Mouse (Mus musculus) heart, embryonic 13.5 days (tissue): Measurements from ENCODE around the gene Megf8. TPM values are rescaled to one million over a fixed set of nuclear protein-coding genes. Genes with fewer than 3 reads are reported as not detected.

Experiments used
- ATAC-seq: fragments of 200-750 bp; cut with Nextera tagmentation; 2 replicates; pipeline ENCODE4 v1.8.0; 2017; ENCODE audit warnings: moderate TSS enrichment; ENCODE audit not compliant: insufficient number of reproducible peaks, low FRiP score, low TSS enrichment; ENCODE audit errors: extremely low read depth
- H3K27ac ChIP-seq: fragments of 300-500 bp; sonication (generic); replicated peaks from 2 replicates; pipeline ENCODE4 v1.5.1; 2015; ENCODE audit warnings: moderate library complexity, mild to moderate bottlenecking, inconsistent platforms
- H3K27me3 ChIP-seq: fragments of 300-500 bp; sonication (generic); replicated peaks from 2 replicates; pipeline ENCODE4 v1.6.1; 2015; ENCODE audit warnings: mild to moderate bottlenecking, inconsistent platforms
- H3K36me3 ChIP-seq: fragments of 300-500 bp; sonication (generic); 2 replicates; pipeline ENCODE4 v1.6.1; 2015; ENCODE audit warnings: mild to moderate bottlenecking, inconsistent platforms
- H3K4me1 ChIP-seq: fragments of 300-500 bp; sonication (generic); 2 replicates; pipeline ENCODE4 v1.6.1; 2015; ENCODE audit warnings: inconsistent platforms
- H3K4me2 ChIP-seq: fragments of 300-500 bp; sonication (generic); 2 replicates; pipeline ENCODE4 v1.6.1; 2015; ENCODE audit warnings: inconsistent platforms, mild to moderate bottlenecking, moderate library complexity
- H3K4me3 ChIP-seq: fragments of 300-500 bp; sonication (generic); 2 replicates; pipeline ENCODE4 v1.5.1; 2015; ENCODE audit warnings: moderate library complexity, mild to moderate bottlenecking, inconsistent platforms
- H3K9ac ChIP-seq: fragments of 300-500 bp; sonication (generic); 2 replicates; pipeline ENCODE4 v1.6.1; 2015; ENCODE audit warnings: inconsistent platforms, mild to moderate bottlenecking, moderate library complexity
- H3K9me3 ChIP-seq: fragments of 300-500 bp; sonication (generic); 2 replicates; pipeline ENCODE4 v1.6.1; 2016; ENCODE audit warnings: inconsistent platforms
- WGBS: fragments of 180-500 bp; shearing (Covaris S2); methylation state at CpG from one replicate; pipeline ENCODE4 v1.1.7; 2015; ENCODE audit warnings: mixed read lengths; 5-methylcytosine and 5-hydroxymethylcytosine counted together
- polyA plus RNA-seq: library from polyadenylated mRNA; unstranded; fragments of >200 nt; fragmentation: Nextera tagmentation; extraction: Ambion mirVana; gene quantifications from 2 replicates; pipeline ENCODE4 v1.2.1, GENCODE M21; 2015

Megf8 gene
- polyA plus RNA-seq, 1 experiment from 2014 or later, result 7.5 TPM

GRCm38 (mm10) chr7:25290463-25290862 lies 26.5 kb upstream of the Megf8 start:
- 95% methylated on average over 1 of the region's 1 CpGs for WGBS
- Histone ChIP-seq H3K4me3 (no peak overlapping the region), H3K9me3 (no peaks in the 10 kb centered on the region), H3K4me2 (no peak overlapping the region), H3K36me3 (peaks cover 100% of the 10 kb centered on the region), H3K9ac (no peak overlapping the region), H3K4me1 (peaks cover 37% of the 10 kb centered on the region), H3K27me3 (no peaks in the 10 kb centered on the region), H3K27ac (no peak overlapping the region)
- no peak for ATAC-seq

DNA sequence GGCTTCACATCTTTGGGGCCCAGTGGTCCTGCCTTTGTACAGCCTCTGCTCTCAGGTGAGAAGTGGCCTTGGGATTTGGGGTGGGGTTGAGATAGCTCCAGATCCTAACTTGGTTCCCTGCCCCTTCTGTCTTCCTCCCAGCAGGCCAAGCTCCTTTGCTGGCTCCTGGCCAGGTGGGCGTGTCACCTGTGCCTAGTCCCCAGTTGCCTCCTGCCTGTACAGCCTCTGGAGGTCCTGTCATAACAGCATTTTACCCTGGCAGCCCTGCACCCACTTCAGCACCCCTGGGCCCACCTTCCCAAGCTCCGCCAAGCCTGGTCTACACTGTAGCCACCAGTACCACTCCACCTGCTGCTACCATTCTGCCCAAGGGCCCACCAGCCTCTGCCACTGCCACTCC lies 26.1 kb upstream of the Megf8 start:
- Histone ChIP-seq H3K9ac (no peak overlapping the region), H3K27ac (0 out of 2 replicates have a peak overlapping the region, but pooled peaks have one; percentile 26), H3K4me2 (no peak overlapping the region), H3K27me3 (no peaks in the 10 kb centered on the region), H3K4me3 (no peak overlapping the region), H3K4me1 (peaks cover 38% of the 10 kb centered on the region), H3K9me3 (no peaks in the 10 kb centered on the region), H3K36me3 (peaks cover 100% of the 10 kb centered on the region)
- WGBS, result 72% methylated on average over 2 of the region's 2 CpGs
- no peak for ATAC-seq

DNA sequence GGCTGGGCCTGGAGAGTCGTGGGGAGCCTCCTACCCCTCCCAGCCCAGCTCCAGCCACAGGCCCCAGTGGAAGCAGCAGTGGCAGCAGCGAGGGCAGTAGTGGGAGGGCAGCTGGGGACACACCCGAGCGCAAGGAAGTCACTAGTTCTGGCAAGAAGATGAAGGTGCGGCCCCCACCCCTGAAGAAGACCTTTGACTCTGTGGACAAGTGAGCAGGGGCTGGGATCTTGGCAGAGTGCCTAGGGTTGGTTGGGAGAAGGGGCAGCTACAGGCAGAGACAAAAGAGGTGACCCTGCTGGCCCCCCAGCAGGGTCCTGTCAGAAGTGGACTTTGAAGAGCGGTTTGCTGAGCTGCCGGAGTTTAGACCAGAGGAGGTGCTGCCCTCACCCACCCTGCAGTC lies 24.9 kb upstream of the Megf8 start:
- ATAC-seq, result no peak
- H3K27ac ChIP-seq, result 0 out of 2 replicates have a peak overlapping the region, but pooled peaks have one; percentile 15
- no peaks in the 10 kb centered on the region for H3K9me3 ChIP-seq
- no peak overlapping the region for H3K4me3 ChIP-seq
- H3K36me3 ChIP-seq, result peaks cover 91% of the 10 kb centered on the region
- no peak overlapping the region for H3K4me2 ChIP-seq
- no peaks in the 10 kb centered on the region for H3K27me3 ChIP-seq
- peaks cover 49% of the 10 kb centered on the region for H3K4me1 ChIP-seq
- WGBS, result 64% methylated on average over 7 of the region's 7 CpGs
- H3K9ac ChIP-seq, result peak overlapping the region; percentile 52; the same call in 1 of the 2 replicates

GRCm38 (mm10) chr7:25293191-25293739 lies 23.7 kb upstream of the Megf8 start:
- no peaks in the 10 kb centered on the region for H3K9me3 ChIP-seq
- peak overlapping the region; percentile 55; the same call in 1 of the 2 replicates for H3K27ac ChIP-seq
- peak overlapping the region; percentile 48; the same call in 1 of the 2 replicates for H3K9ac ChIP-seq
- peaks cover 52% of the 10 kb centered on the region for H3K4me1 ChIP-seq
- no peak overlapping the region for H3K4me3 ChIP-seq
- H3K4me2 ChIP-seq, result no peak overlapping the region
- H3K27me3 ChIP-seq, result no peaks in the 10 kb centered on the region
- H3K36me3 ChIP-seq, result peaks cover 80% of the 10 kb centered on the region
- 74% methylated on average over 8 of the region's 10 CpGs for WGBS
- ATAC-seq, result no peak

DNA sequence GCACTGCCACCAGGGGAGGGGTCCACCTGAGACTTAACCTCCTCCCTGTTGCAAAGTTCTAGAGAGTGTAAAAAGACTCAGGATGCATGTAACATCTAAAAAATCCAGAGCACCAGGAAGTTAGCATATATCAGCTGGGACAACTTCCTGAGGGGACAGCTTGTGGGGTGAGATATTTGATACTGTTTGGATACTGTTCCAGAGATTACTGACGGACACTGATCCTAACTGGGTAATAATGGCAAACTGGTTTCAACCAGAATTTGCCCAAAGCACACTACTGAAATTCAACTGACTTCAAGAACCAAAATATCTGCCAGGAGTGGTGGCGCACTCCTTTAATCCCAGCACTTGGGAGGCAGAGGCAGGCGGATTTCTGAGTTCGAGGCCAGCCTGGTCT lies 22.5 kb upstream of the Megf8 start:
- 84% methylated on average over 4 of the region's 4 CpGs for WGBS
- Histone ChIP-seq H3K27ac (0 out of 2 replicates have a peak overlapping the region, but pooled peaks have one; percentile 13), H3K27me3 (no peaks in the 10 kb centered on the region), H3K4me2 (no peak overlapping the region), H3K9ac (no peak overlapping the region), H3K9me3 (no peaks in the 10 kb centered on the region), H3K36me3 (peaks cover 67% of the 10 kb centered on the region), H3K4me1 (peaks cover 56% of the 10 kb centered on the region), H3K4me3 (no peak overlapping the region)
- ATAC-seq, result no peak

- no peak overlapping the region for H3K4me3 ChIP-seq
- WGBS, result 88% methylated on average over 12 of the region's 12 CpGs
- H3K27ac ChIP-seq, result no peak overlapping the region
- H3K4me2 ChIP-seq, result no peak overlapping the region
- ATAC-seq, result no peak
- no peaks in the 10 kb centered on the region for H3K9me3 ChIP-seq
- peaks cover 61% of the 10 kb centered on the region for H3K36me3 ChIP-seq
- H3K9ac ChIP-seq, result no peak overlapping the region
- H3K4me1 ChIP-seq, result peaks cover 56% of the 10 kb centered on the region
- no peaks in the 10 kb centered on the region for H3K27me3 ChIP-seq
Observed at GRCm38 (mm10) chr7:25294960-25295722, 21.8 kb upstream of the Megf8 start.

DNA sequence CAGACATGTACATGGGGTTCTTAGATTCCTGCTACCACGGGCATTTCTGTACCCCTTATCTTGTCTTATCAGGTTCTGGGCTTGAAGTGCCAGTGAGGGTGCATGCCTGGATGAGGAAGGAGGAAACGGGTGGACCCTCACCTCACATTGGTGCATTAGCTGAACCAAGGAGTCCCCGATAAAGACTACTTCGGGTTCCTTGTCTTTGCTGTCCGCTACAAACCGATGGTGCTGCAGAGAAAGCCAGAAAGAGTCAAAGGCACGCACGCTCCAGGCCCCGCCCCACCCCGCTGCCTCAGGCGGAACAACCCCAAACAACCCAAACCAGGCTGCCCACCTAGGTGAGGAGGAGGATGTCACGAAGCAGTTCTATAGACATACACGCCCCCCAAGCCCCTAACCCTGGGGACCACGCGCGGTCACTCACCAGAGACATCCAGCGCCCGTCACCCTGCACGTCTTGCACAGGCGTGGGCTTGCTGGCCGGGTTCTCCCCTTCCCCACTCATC lies 20.0 kb upstream of the Megf8 start:
- no peaks in the 10 kb centered on the region for H3K9me3 ChIP-seq
- peak overlapping the region; percentile 79 for H3K4me2 ChIP-seq
- peaks cover 41% of the 10 kb centered on the region for H3K4me1 ChIP-seq
- peak overlapping the region; percentile 70 for H3K4me3 ChIP-seq
- H3K36me3 ChIP-seq, result peaks cover 42% of the 10 kb centered on the region
- no peaks in the 10 kb centered on the region for H3K27me3 ChIP-seq
- peak overlapping the region; percentile 91 for H3K9ac ChIP-seq
- peak overlapping the region; percentile 92 for H3K27ac ChIP-seq
- under 1% methylated on average over 21 of the region's 21 CpGs for WGBS
- peak; percentile 8; the same call in 1 of the 2 replicates for ATAC-seq

DNA sequence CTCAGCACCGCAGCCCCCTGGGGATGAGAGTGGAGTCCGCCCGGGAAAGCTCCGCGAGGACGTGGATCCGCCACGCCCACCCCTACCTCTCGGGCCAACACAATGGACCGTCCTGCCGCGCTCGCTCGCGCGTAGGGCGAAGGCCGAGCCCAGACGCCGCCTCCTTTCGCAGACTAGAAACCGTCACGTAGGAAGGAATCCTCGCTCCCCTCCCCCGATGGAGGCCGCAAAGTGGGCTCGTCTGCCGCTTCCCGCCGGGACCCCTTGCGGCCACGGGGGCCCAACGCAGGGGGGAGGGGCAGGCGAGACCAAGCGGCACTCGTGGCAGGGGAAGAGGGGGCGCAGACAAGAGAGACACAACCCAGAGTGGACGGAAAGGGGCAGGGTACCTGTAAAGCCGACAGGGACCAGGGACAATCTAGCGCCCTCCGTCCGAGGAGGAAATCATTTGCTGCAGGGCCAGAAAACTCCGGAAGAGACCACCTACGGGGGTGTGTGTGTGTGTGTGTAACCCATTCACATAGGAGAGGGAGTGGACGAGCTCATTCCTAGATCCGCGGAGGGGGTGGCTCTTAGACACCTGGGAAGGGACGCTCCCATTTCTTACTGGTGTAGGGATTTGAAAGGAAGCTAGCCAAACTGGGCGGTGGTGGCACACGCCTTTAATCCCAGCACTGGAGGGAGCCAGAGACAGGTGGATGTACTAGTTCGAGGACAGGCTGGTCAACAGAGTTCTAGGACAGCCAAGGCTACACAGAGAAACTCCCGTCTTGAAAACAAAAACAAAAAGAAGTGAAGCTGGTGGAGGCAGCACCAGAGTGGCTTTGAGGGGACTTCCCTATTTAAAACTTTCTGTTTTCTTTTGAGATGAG lies 19.3 kb upstream of the Megf8 start, which contains the start of gene Pafah1b3:
Pafah1b3 (minus strand) TSS at position 533 of the 872 bp plus-strand sequence.
- H3K4me1 ChIP-seq, result peaks cover 35% of the 10 kb centered on the region
- WGBS, result 1% methylated on average over 52 of the region's 52 CpGs
- H3K9ac ChIP-seq, result peak within 1 kb of the TSS; percentile 91
- peaks cover 5% of the 10 kb centered on the region; the same call in 1 of the 2 replicates for H3K27me3 ChIP-seq
- peak; percentile 80 for ATAC-seq
- H3K9me3 ChIP-seq, result no peaks in the 10 kb centered on the region
- H3K36me3 ChIP-seq, result peaks cover 35% of the 10 kb centered on the region
- peak within 1 kb of the TSS; percentile 70 for H3K4me3 ChIP-seq
- peak within 1 kb of the TSS; percentile 92 for H3K27ac ChIP-seq
- H3K4me2 ChIP-seq, result peak within 1 kb of the TSS; percentile 79

- H3K36me3 ChIP-seq, result peaks cover 2% of the 10 kb centered on the region
- WGBS, result 50% methylated on average over 19 of the region's 19 CpGs
- no peak for ATAC-seq
- no peak within 1 kb of the TSS for H3K4me3 ChIP-seq
- no peaks in the 10 kb centered on the region for H3K9me3 ChIP-seq
- H3K27ac ChIP-seq, result no peak within 1 kb of the TSS
- H3K4me1 ChIP-seq, result peaks cover 25% of the 10 kb centered on the region
- no peak within 1 kb of the TSS for H3K9ac ChIP-seq
- no peak within 1 kb of the TSS for H3K4me2 ChIP-seq
- H3K27me3 ChIP-seq, result peaks cover 32% of the 10 kb centered on the region
Observed at GRCm38 (mm10) chr7:25301063-25301462, 15.9 kb upstream of the Megf8 start, which contains the start of gene Prr19. Gene Prr19 (plus strand): TSS chr7:25301411.

GRCm38 (mm10) chr7:25303003-25303684 lies 13.8 kb upstream of the Megf8 start:
- Histone ChIP-seq H3K27ac (no peak overlapping the region), H3K4me1 (peaks cover 16% of the 10 kb centered on the region), H3K36me3 (no peaks in the 10 kb centered on the region), H3K27me3 (peaks cover 51% of the 10 kb centered on the region), H3K9me3 (no peaks in the 10 kb centered on the region), H3K9ac (no peak overlapping the region), H3K4me2 (no peak overlapping the region), H3K4me3 (no peak overlapping the region)
- no peak for ATAC-seq
- 49% methylated on average over 9 of the region's 9 CpGs for WGBS
